Mouse (Mus musculus): ENCODE data around the gene Pnisr. TPM values are rescaled to one million over a fixed set of nuclear protein-coding genes. Genes with fewer than 3 reads are reported as not detected.
A peak's percentile ranks its signal among the peaks of the same experiment; 100 is the strongest.

Pnisr gene
- polyA plus RNA-seq (2012; fragmentation: generic; extraction: Trizol): 9.8 TPM

DNA sequence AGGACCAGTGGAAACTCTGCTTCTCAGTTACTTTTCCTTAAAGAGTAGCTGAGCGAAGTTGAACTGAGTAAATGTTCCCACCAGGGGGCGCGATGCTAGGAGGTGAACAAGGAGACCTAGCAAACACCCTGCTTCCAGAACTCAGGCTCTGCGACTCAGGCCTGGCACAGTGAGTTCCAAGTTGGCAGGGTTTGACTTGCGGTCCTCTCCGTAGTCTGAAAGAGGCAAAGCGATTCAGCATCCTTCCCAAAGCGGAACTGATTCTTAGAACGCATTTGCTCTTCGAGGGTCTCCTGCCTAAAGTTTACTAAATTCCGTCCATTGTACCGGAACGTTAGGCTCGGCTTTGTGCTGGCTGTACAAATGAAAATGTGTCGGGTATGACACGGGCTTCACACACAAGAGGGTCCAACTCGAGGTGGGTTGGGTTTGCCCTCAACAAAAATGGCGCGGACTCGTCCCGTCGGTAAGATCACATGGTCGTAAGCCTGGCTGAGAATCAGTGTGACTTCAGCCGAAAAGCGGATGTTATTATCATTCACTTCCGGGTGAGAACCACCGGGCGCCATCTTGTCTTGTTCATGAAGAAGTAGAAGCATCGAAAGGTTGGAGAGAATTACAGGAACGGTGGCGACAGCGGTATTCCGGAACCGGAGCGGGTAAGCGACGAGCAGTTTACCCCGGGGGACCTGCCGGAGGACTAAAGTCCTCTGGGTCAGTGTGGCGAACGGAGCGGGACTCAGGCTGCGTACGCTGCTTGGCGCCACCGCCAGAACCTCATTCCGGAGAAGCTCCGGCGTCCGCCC is at the start of gene Pnisr:
Gene Pnisr, plus strand, starts transcription at position 103 of the 806 bp plus-strand sequence.
- H3K27me3 ChIP-seq (ENCODE audit: control insufficient read depth, insufficient read depth, insufficient read length): no peaks in the 10 kb centered on the region
- H3K79me2 ChIP-seq (ENCODE audit: control insufficient read depth, insufficient read depth): peaks cover 45% of the 10 kb centered on the region
- peak within 1 kb of the TSS; percentile 93 for H3K4me3 ChIP-seq
- peak within 1 kb of the TSS; percentile 35 for H3ac ChIP-seq (ENCODE audit: control insufficient read depth, insufficient read length)
- no peak for TF ChIP-seq REST (IDR thresholded peaks at IDR 0.05; ENCODE audit: insufficient read depth, insufficient read length)
- no peak for TF ChIP-seq POLR2AphosphoS2 (IDR thresholded peaks at IDR 0.05; ENCODE audit: insufficient read length, low read depth)
- no peak for TF ChIP-seq TCF12 (IDR thresholded peaks at IDR 0.05; ENCODE audit: insufficient read depth, poor library complexity, severe bottlenecking)
- peak; percentile 85 for TF ChIP-seq USF1 (IDR thresholded peaks at IDR 0.05; ENCODE audit: low read depth)
- TF ChIP-seq CEBPB (IDR thresholded peaks at IDR 0.05; ENCODE audit: insufficient read depth, poor library complexity, severe bottlenecking): no peak
- TF ChIP-seq E2F4 (IDR thresholded peaks at IDR 0.05; ENCODE audit: insufficient read depth): no peak
- TF ChIP-seq MAX (IDR thresholded peaks at IDR 0.05; ENCODE audit: low read depth): peak; percentile 20
- TF ChIP-seq POLR2A (IDR thresholded peaks at IDR 0.05; ENCODE audit: insufficient read length, low read depth): peak; percentile 29
- TF ChIP-seq TCF3 (IDR thresholded peaks at IDR 0.05; ENCODE audit: insufficient read length, low read depth): no peak
- no peak for TF ChIP-seq MYOG (IDR thresholded peaks at IDR 0.05; ENCODE audit: control insufficient read depth in 1 of 3, insufficient read depth in 1 of 3, insufficient read length in 2 of 3, low read depth in 2 of 3)
- peak; percentile 43 for TF ChIP-seq SRF (IDR thresholded peaks at IDR 0.05; ENCODE audit: control insufficient read depth, insufficient read length, low read depth)
- no peak for TF ChIP-seq MYOD1 (IDR thresholded peaks at IDR 0.05; ENCODE audit: control insufficient read depth in 1 of 3, insufficient read length in 2 of 3, low read depth in 2 of 3)
- peak within 1 kb of the TSS; percentile 86 for H3K4me2 ChIP-seq (ENCODE audit: low read depth)
- H3K36me3 ChIP-seq (ENCODE audit: control insufficient read depth, insufficient read depth): no peaks in the 10 kb centered on the region

- H3ac ChIP-seq (ENCODE audit: control insufficient read depth, insufficient read length): no peak overlapping the region
- H3K36me3 ChIP-seq (ENCODE audit: control insufficient read depth, insufficient read depth): peaks cover 56% of the 10 kb centered on the region
- no peak for TF ChIP-seq E2F4 (IDR thresholded peaks at IDR 0.05; ENCODE audit: insufficient read depth)
- TF ChIP-seq POLR2A (IDR thresholded peaks at IDR 0.05; ENCODE audit: insufficient read length, low read depth): no peak
- TF ChIP-seq MYOG (IDR thresholded peaks at IDR 0.05; ENCODE audit: control insufficient read depth in 1 of 3, insufficient read depth in 1 of 3, insufficient read length in 2 of 3, low read depth in 2 of 3): no peak
- no peak for TF ChIP-seq REST (IDR thresholded peaks at IDR 0.05; ENCODE audit: insufficient read depth, insufficient read length)
- no peak for TF ChIP-seq TCF3 (IDR thresholded peaks at IDR 0.05; ENCODE audit: insufficient read length, low read depth)
- no peak for TF ChIP-seq SRF (IDR thresholded peaks at IDR 0.05; ENCODE audit: control insufficient read depth, insufficient read length, low read depth)
- no peak for TF ChIP-seq MYOD1 (IDR thresholded peaks at IDR 0.05; ENCODE audit: control insufficient read depth in 1 of 3, insufficient read length in 2 of 3, low read depth in 2 of 3)
- no peak for TF ChIP-seq CEBPB (IDR thresholded peaks at IDR 0.05; ENCODE audit: insufficient read depth, poor library complexity, severe bottlenecking)
- TF ChIP-seq USF1 (IDR thresholded peaks at IDR 0.05; ENCODE audit: low read depth): no peak
- TF ChIP-seq POLR2AphosphoS2 (IDR thresholded peaks at IDR 0.05; ENCODE audit: insufficient read length, low read depth): no peak
- TF ChIP-seq TCF12 (IDR thresholded peaks at IDR 0.05; ENCODE audit: insufficient read depth, poor library complexity, severe bottlenecking): no peak
- TF ChIP-seq MAX (IDR thresholded peaks at IDR 0.05; ENCODE audit: low read depth): no peak
Observed at GRCm38 (mm10) chr4:21801013-21801412, 46.4 kb upstream of the Pnisr start.

GRCm38 (mm10) chr4:21801620-21802019 is 45.8 kb upstream of the Pnisr start:
- Histone ChIP-seq H3K36me3 (ENCODE audit: control insufficient read depth, insufficient read depth) (peaks cover 50% of the 10 kb centered on the region), H3ac (ENCODE audit: control insufficient read depth, insufficient read length) (no peak overlapping the region), H3K4me2 (ENCODE audit: low read depth) (no peak overlapping the region), H3K4me3 (no peak overlapping the region), H3K27me3 (ENCODE audit: control insufficient read depth, insufficient read depth, insufficient read length) (no peaks in the 10 kb centered on the region), H3K79me2 (ENCODE audit: control insufficient read depth, insufficient read depth) (no peaks in the 10 kb centered on the region)
- TF ChIP-seq TCF3 (IDR thresholded peaks at IDR 0.05; ENCODE audit: insufficient read length, low read depth): no peak
- TF ChIP-seq TCF12 (IDR thresholded peaks at IDR 0.05; ENCODE audit: insufficient read depth, poor library complexity, severe bottlenecking): no peak
- TF ChIP-seq REST (IDR thresholded peaks at IDR 0.05; ENCODE audit: insufficient read depth, insufficient read length): no peak
- no peak for TF ChIP-seq MAX (IDR thresholded peaks at IDR 0.05; ENCODE audit: low read depth)
- no peak for TF ChIP-seq POLR2AphosphoS2 (IDR thresholded peaks at IDR 0.05; ENCODE audit: insufficient read length, low read depth)
- TF ChIP-seq E2F4 (IDR thresholded peaks at IDR 0.05; ENCODE audit: insufficient read depth): no peak
- TF ChIP-seq SRF (IDR thresholded peaks at IDR 0.05; ENCODE audit: control insufficient read depth, insufficient read length, low read depth): no peak
- TF ChIP-seq POLR2A (IDR thresholded peaks at IDR 0.05; ENCODE audit: insufficient read length, low read depth): no peak
- TF ChIP-seq USF1 (IDR thresholded peaks at IDR 0.05; ENCODE audit: low read depth): no peak
- TF ChIP-seq CEBPB (IDR thresholded peaks at IDR 0.05; ENCODE audit: insufficient read depth, poor library complexity, severe bottlenecking): no peak
- no peak for TF ChIP-seq MYOG (IDR thresholded peaks at IDR 0.05; ENCODE audit: control insufficient read depth in 1 of 3, insufficient read depth in 1 of 3, insufficient read length in 2 of 3, low read depth in 2 of 3)
- TF ChIP-seq MYOD1 (IDR thresholded peaks at IDR 0.05; ENCODE audit: control insufficient read depth in 1 of 3, insufficient read length in 2 of 3, low read depth in 2 of 3): no peak

More at GRCm38 (mm10) chr4:21801013-21801412, 46.4 kb upstream of the Pnisr start:
- H3K4me3 ChIP-seq: no peak overlapping the region
- H3K27me3 ChIP-seq (ENCODE audit: control insufficient read depth, insufficient read depth, insufficient read length): no peaks in the 10 kb centered on the region
- H3K4me2 ChIP-seq (ENCODE audit: low read depth): no peak overlapping the region
- no peaks in the 10 kb centered on the region for H3K79me2 ChIP-seq (ENCODE audit: control insufficient read depth, insufficient read depth)

DNA sequence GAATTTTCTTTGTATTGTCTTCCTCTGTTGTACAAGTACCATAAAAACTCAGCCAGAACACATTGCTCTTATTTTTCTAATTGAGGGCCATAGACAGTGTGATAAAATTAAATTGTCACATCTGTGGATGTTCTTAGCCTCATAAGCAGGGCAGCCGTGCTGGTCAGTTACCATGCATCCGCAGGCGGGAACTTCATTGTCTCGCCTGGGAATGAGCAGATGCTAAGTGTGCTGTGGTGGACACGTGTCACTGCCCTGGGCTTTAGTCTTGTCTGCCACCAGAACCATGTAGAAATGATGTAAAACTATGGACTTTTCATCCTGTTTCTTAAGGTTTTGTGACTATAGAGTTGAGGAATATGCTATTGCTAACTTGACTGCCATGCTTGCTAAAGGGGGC is 40.2 kb upstream of the Pnisr start:
- Histone ChIP-seq H3ac (ENCODE audit: control insufficient read depth, insufficient read length) (no peak overlapping the region), H3K79me2 (ENCODE audit: control insufficient read depth, insufficient read depth) (no peaks in the 10 kb centered on the region), H3K4me3 (no peak overlapping the region), H3K4me2 (ENCODE audit: low read depth) (no peak overlapping the region), H3K36me3 (ENCODE audit: control insufficient read depth, insufficient read depth) (peaks cover 35% of the 10 kb centered on the region), H3K27me3 (ENCODE audit: control insufficient read depth, insufficient read depth, insufficient read length) (no peaks in the 10 kb centered on the region)
- TF ChIP-seq TCF12 (IDR thresholded peaks at IDR 0.05; ENCODE audit: insufficient read depth, poor library complexity, severe bottlenecking) (no peak), MYOD1 (IDR thresholded peaks at IDR 0.05; ENCODE audit: control insufficient read depth in 1 of 3, insufficient read length in 2 of 3, low read depth in 2 of 3) (no peak), CEBPB (IDR thresholded peaks at IDR 0.05; ENCODE audit: insufficient read depth, poor library complexity, severe bottlenecking) (no peak), TCF3 (IDR thresholded peaks at IDR 0.05; ENCODE audit: insufficient read length, low read depth) (no peak), E2F4 (IDR thresholded peaks at IDR 0.05; ENCODE audit: insufficient read depth) (no peak), USF1 (IDR thresholded peaks at IDR 0.05; ENCODE audit: low read depth) (no peak), REST (IDR thresholded peaks at IDR 0.05; ENCODE audit: insufficient read depth, insufficient read length) (no peak), SRF (IDR thresholded peaks at IDR 0.05; ENCODE audit: control insufficient read depth, insufficient read length, low read depth) (no peak), POLR2AphosphoS2 (IDR thresholded peaks at IDR 0.05; ENCODE audit: insufficient read length, low read depth) (no peak), MYOG (IDR thresholded peaks at IDR 0.05; ENCODE audit: control insufficient read depth in 1 of 3, insufficient read depth in 1 of 3, insufficient read length in 2 of 3, low read depth in 2 of 3) (no peak), POLR2A (IDR thresholded peaks at IDR 0.05; ENCODE audit: insufficient read length, low read depth) (no peak), MAX (IDR thresholded peaks at IDR 0.05; ENCODE audit: low read depth) (no peak)

Measured in myocyte (in vitro differentiated cells).